Mouse (Mus musculus): ENCODE results near the gene Elovl2.

GRCm38 (mm10) chr13:41153146-41153545 is 67.1 kb downstream of the Elovl2 start:
- TF ChIP-seq CTCF (conservative IDR thresholded peaks at IDR 0.05; ENCODE audit: low read length) = no peak
- TF ChIP-seq NANOG (IDR thresholded peaks at IDR 0.05; ENCODE audit: borderline replicate concordance, low read length) = no peak
- no peak for TF ChIP-seq POU5F1 (IDR thresholded peaks at IDR 0.05; ENCODE audit: borderline replicate concordance, low read length)
